Mouse (Mus musculus): ENCODE measurements around the gene Mre11a. TPM values are rescaled to one million over a fixed set of nuclear protein-coding genes. Genes with fewer than 3 reads are reported as not detected.
A peak's percentile ranks its signal among the peaks of the same experiment; 100 is the strongest.

Gene Mre11a
- polyA plus RNA-seq, 1 experiment from 2014 or later, result 11.3 TPM

DNA sequence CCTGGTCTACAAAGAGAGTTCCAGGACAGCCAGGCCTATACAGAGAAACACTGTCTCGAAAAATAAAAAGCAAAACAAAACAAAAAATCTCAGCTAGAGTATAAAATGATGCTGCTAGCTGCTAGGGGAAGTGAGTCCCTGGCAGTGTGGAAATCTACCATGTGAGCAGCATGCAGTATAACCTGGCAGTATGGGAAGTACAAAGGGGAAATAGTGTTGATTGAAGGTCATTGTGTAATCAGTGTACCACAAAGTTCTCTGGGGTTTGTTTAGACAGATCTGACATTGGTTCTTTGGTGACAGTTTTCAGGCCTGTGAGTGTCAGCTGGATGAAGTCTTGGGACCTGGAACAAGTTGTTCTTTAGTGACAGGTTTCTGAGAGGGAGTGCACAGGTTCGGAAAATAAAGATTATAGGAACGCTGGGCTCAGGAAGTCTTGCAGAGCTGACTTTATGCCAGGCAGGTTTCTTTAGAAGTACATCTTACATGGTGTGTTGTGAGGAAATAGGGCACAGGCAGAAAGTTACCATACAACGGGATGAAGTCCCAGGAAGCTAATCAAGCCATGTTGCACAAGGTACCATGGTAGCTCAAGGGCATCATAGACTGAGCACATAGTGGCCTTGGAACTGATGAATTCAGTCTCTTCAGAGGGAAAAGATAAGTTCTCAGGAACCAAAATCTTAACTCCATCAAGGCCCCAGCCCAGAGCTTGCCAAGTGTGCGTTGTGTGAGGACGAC lies 51.1 kb downstream of the Mre11a start:
- H3K36me3 ChIP-seq (replicated peaks), result no peaks in the 10 kb centered on the region
- no peak for ATAC-seq (replicated peaks)

DNA sequence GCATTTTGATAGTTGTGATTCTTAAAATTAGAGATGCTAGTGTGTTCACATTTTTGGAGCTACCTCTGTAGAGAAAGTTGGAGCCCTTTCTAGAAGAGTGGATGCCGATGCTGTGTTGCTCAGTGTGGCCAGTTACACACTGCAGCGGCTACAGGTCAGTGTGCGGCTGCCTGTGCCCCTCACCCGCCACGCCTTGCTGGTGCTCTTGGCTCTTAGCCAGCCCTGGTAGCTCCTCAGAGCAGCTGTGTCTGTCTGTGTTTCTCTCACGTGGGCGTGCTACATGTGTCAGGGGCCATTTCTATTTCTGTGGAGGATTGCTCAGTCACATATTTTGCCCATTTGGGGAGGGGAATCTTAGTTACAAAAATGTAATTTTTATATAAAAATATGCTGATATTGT lies 55.1 kb downstream of the Mre11a start:
- H3K27me3 ChIP-seq (replicated peaks), result no peaks in the 10 kb centered on the region
- no peak overlapping the region for H3K4me2 ChIP-seq
- ATAC-seq (replicated peaks), result peak; percentile 66; the same call in 1 of the 2 replicates
- H3K9me3 ChIP-seq, result no peaks in the 10 kb centered on the region
- no peak overlapping the region for H3K27ac ChIP-seq
- peaks cover 3% of the 10 kb centered on the region; the same call in 1 of the 2 replicates for H3K4me1 ChIP-seq
- no peak overlapping the region for H3K9ac ChIP-seq
- no peaks in the 10 kb centered on the region for H3K36me3 ChIP-seq (replicated peaks)
- WGBS, result 36% methylated on average over 7 of the region's 7 CpGs
- no peak overlapping the region for H3K4me3 ChIP-seq

More for the DNA sequence above, 51.1 kb downstream of the Mre11a start:
- Histone ChIP-seq H3K27me3 (replicated peaks) (no peaks in the 10 kb centered on the region), H3K4me3 (no peak overlapping the region), H3K4me2 (no peak overlapping the region), H3K27ac (no peak overlapping the region), H3K9ac (no peak overlapping the region), H3K9me3 (no peaks in the 10 kb centered on the region), H3K4me1 (peaks cover 3% of the 10 kb centered on the region; the same call in 1 of the 2 replicates)
- WGBS, result 89% methylated on average over 6 of the region's 6 CpGs

DNA sequence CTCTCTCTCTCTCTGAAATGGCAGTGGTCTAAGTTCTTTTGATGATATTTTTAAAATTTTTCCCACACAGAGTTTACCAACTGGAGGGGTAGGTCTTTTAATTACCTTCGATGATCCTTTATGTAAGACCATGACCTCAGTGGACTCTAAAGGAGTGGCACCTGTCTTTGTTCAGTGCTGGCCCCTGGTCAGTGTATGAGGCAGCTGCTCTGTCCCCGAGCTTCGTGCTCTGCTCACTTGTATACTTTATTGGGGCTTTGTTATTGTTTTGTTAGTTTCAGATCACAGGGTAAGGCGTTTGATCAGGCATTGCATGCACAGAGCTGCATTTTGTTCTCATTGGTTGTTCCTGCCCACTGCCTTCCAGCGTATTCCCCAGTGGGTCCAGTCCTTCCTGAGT lies 55.5 kb downstream of the Mre11a start:
- no peak for ATAC-seq (replicated peaks)
- no peak overlapping the region for H3K9ac ChIP-seq
- no peaks in the 10 kb centered on the region for H3K27me3 ChIP-seq (replicated peaks)
- H3K4me2 ChIP-seq, result no peak overlapping the region
- H3K36me3 ChIP-seq (replicated peaks), result no peaks in the 10 kb centered on the region
- H3K4me1 ChIP-seq, result peaks cover 3% of the 10 kb centered on the region; the same call in 1 of the 2 replicates
- H3K9me3 ChIP-seq, result no peaks in the 10 kb centered on the region
- H3K27ac ChIP-seq, result no peak overlapping the region
- WGBS, result 80% methylated on average over 5 of the region's 5 CpGs
- no peak overlapping the region for H3K4me3 ChIP-seq

DNA sequence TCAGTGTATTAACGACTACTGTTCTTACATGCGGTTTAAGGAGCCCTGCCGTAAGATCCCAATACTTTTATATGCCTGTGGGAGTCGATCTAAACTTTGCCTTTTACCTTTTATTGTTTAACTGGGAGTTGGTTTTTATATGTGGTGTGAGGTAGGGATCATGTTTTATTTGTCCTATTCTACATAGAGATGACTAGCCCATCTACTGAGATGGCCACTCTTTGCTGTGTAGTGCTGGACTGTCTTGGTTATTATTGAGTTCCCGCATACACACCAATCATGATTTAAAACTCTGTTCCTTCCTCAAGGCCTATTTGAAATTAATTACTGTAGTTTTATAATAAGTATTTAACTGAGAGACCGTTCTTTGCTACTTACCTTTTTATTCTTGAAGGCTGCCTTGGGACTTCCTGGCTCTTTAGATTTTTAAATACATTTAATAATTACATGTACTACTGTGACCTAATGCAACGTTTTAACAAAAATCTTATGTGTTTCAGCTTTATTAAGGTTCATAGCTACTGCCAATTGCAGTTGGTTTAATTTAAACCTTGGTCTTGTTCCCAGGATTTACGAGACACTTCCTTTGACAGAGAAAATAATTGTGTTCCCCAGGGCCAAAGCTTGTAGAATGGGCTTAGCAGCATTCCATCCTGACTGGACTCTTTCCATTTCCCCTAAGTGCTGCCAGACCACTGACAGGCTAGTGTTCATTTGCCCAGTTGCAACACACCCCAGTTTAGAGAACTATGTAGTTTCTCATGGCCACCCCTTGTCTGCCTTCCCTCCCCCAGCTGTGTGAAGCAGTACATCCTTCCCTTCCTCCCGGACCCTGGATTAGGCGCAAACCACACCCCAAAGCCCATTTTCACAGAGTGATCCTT lies 57.7 kb downstream of the Mre11a start:
- H3K27ac ChIP-seq, result no peak overlapping the region
- H3K9ac ChIP-seq, result no peak overlapping the region
- H3K4me3 ChIP-seq, result no peak overlapping the region
- H3K4me1 ChIP-seq, result peaks cover 3% of the 10 kb centered on the region; the same call in 1 of the 2 replicates
- no peaks in the 10 kb centered on the region for H3K36me3 ChIP-seq (replicated peaks)
- 83% methylated on average over 10 of the region's 10 CpGs for WGBS
- no peaks in the 10 kb centered on the region for H3K27me3 ChIP-seq (replicated peaks)
- H3K4me2 ChIP-seq, result no peak overlapping the region
- ATAC-seq (replicated peaks), result no peak; the same call in 1 of the 2 replicates
- H3K9me3 ChIP-seq, result no peaks in the 10 kb centered on the region

DNA sequence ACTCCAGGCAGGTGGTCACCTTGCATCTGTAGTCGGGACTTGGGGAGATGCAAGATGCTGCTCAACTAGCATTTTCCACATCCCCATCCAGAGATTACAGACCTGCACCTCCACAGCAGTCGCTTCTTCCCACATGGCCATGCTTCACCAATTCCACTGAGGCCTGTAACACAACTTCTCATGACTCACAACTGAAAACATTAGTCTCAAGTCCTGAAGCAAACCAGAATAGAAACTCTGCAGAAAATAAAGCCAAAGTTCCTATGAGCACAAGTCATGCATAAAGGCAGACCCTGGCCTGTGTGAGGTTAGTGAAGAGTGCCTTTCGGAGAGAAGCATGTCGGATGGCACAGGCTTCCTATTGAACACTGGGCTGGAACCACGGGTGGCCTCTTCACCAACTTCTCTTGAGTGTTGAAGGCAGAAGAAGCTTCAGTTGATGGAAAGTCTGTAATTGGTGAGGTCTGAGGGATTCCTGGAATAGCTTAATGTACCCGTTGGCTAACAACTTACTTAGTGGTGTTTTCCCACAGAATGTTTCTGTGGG lies 58.9 kb downstream of the Mre11a start:
- no peak overlapping the region for H3K4me2 ChIP-seq

DNA sequence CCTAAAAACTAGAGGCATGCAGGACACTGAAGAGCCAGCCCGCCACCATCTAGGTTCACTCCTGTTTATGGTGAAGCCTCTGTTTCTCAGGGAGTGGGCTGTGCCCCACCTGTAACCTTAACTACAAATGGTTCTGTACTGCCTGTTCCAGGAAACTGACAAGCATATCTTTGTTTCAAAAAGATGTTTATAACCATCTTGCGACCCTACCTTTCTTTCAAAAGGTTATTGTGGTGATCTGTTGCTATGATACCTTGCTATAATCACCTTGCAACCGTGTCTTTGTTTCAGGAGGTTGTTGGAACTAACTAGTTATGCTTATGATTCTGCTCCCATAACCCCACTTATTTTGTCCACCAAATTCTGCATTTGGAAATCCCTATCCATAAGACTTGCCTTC lies 59.4 kb downstream of the Mre11a start:
- 93% methylated on average over 3 of the region's 3 CpGs for WGBS

More for the DNA sequence above, 58.9 kb downstream of the Mre11a start:
- Histone ChIP-seq H3K27me3 (replicated peaks) (no peaks in the 10 kb centered on the region), H3K4me3 (no peak overlapping the region), H3K27ac (no peak overlapping the region), H3K9me3 (no peaks in the 10 kb centered on the region), H3K36me3 (replicated peaks) (no peaks in the 10 kb centered on the region), H3K9ac (no peak overlapping the region), H3K4me1 (peaks cover 3% of the 10 kb centered on the region; the same call in 1 of the 2 replicates)
- WGBS, result 93% methylated on average over 6 of the region's 6 CpGs
- no peak for ATAC-seq (replicated peaks)

DNA sequence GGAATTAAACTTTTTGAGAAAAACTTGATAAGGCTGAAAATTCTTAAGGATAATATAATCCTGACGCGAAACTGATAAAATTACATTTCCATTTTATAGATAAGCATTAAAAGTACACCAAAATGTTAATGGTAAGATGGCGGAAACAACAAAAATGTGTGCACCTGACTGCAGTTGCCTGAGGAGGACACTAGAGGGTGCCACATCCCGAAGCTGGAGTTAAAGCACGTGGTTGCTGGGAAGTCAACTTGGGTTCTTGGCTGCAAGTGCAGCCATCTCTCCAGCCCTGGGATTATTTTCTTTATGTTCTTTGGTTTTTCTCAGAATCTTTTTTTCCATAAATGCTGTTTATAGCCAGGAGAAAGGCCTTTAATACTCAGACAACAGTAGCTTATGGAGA lies 62.0 kb downstream of the Mre11a start:
- no peaks in the 10 kb centered on the region for H3K36me3 ChIP-seq (replicated peaks)
- whole genome bisulfite sequencing, result 47% methylated on average over 5 of the region's 5 CpGs
- no peaks in the 10 kb centered on the region for H3K4me1 ChIP-seq
- no peak overlapping the region for H3K4me2 ChIP-seq
- no peak overlapping the region for H3K9ac ChIP-seq
- H3K4me3 ChIP-seq, result no peak overlapping the region
- H3K9me3 ChIP-seq, result no peaks in the 10 kb centered on the region
- no peaks in the 10 kb centered on the region for H3K27me3 ChIP-seq (replicated peaks)
- no peak for ATAC-seq (replicated peaks)
- no peak overlapping the region for H3K27ac ChIP-seq

More for the DNA sequence above, 59.4 kb downstream of the Mre11a start:
- Histone ChIP-seq H3K4me3 (no peak overlapping the region), H3K4me1 (peaks cover 3% of the 10 kb centered on the region; the same call in 1 of the 2 replicates), H3K27ac (no peak overlapping the region), H3K36me3 (replicated peaks) (no peaks in the 10 kb centered on the region), H3K9me3 (no peaks in the 10 kb centered on the region), H3K9ac (no peak overlapping the region), H3K27me3 (replicated peaks) (no peaks in the 10 kb centered on the region), H3K4me2 (no peak overlapping the region)
- ATAC-seq (replicated peaks), result no peak

DNA sequence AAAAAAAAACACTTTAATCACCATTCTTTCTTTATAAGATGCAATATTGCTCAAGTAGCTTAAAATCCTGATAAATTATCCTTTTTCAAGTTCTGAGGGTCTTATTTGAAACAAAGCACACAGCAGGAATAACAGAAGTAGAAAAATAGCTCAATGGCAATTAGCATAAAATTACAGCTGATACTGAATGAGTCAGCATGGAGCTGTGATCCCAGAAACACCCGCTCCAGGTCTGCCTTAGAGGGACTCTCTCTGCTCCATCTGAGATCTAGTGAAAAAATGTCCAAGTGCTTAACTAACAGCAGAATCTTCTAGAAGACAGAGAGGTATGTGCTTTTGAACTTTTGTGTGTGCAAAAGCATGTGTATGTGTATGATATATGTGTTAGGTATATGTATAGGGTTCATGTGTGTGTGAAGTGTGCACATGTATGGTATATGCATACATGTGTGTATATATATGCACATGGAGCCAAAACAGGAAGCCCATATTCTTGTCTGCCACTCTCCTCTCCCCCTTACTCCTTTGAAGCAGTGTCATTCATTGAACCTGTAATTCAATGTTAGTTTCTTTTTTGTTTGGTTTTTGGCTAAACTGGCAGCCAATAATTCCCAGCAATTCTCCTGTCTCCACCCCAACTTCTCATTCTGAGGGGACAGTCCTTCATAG lies 63.9 kb downstream of the Mre11a start:
- no peaks in the 10 kb centered on the region for H3K36me3 ChIP-seq (replicated peaks)
- H3K4me2 ChIP-seq, result no peak overlapping the region
- H3K9ac ChIP-seq, result no peak overlapping the region
- no peak for ATAC-seq (replicated peaks)
- WGBS, result 65% methylated on average over 1 of the region's 1 CpGs
- H3K4me3 ChIP-seq, result no peak overlapping the region
- H3K4me1 ChIP-seq, result no peaks in the 10 kb centered on the region
- no peak overlapping the region for H3K27ac ChIP-seq
- no peaks in the 10 kb centered on the region for H3K27me3 ChIP-seq (replicated peaks)
- H3K9me3 ChIP-seq, result no peaks in the 10 kb centered on the region

DNA sequence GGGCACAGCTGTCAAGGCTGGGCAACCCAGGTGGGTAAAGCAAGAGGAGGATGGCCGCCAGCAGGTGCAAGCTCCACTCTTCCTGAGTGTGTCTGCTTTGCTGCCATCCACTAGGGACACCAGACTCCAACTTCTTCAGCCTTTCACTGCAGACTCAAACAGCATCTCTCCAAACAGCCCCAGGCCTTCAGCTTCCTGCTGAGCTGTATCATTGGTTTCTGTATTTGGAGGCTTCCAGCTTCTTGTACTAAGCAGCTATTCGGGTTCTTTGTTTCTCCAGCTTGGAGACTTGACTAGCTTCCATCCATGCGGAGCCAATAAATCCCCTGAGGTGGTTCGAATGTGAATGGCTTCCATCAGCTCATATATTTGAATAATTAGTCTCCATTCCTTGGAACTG lies 70.1 kb downstream of the Mre11a start:
- Histone ChIP-seq H3K4me2 (no peak overlapping the region), H3K9me3 (no peaks in the 10 kb centered on the region), H3K4me1 (peaks cover 2% of the 10 kb centered on the region), H3K27ac (no peak overlapping the region), H3K36me3 (replicated peaks) (no peaks in the 10 kb centered on the region), H3K27me3 (replicated peaks) (peaks cover 11% of the 10 kb centered on the region), H3K4me3 (no peak overlapping the region), H3K9ac (no peak overlapping the region)
- ATAC-seq (replicated peaks), result no peak
- WGBS, result 60% methylated on average over 4 of the region's 4 CpGs

DNA sequence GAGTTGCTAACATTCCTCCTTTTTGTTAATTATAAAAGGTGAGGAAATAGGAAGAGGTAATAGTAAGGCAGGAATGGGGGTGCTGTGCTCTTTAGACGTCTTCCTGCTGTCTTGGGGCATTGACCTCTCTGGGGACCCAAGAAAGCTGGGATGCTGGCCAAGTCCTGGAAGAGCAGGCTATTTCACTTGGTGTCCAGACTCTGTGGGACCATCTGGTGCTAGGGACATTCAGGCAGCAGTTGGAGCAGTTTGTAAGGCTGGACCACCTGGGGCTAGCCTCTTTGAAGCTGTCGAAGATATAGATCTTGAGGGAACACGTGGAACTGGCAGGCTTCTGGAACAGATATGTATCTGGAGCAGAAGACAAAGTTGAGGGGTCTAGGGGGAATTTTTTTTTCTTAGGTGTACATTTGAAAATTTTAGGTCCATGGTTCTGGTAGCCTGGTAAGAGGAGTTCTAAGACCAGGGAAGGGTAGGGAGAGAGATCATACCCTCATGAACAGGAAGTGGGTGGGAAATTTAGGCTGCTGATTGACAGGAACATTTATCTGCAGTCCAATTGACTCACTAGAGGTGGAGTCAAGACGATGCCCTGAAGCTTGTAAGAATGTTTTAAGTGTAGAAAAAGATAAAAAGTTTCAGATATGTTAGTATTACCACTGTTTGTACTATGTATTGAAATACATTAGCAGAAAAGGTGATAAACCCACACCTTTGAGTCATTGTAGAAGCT lies 72.6 kb downstream of the Mre11a start:
- 52% methylated on average over 4 of the region's 4 CpGs for WGBS

DNA sequence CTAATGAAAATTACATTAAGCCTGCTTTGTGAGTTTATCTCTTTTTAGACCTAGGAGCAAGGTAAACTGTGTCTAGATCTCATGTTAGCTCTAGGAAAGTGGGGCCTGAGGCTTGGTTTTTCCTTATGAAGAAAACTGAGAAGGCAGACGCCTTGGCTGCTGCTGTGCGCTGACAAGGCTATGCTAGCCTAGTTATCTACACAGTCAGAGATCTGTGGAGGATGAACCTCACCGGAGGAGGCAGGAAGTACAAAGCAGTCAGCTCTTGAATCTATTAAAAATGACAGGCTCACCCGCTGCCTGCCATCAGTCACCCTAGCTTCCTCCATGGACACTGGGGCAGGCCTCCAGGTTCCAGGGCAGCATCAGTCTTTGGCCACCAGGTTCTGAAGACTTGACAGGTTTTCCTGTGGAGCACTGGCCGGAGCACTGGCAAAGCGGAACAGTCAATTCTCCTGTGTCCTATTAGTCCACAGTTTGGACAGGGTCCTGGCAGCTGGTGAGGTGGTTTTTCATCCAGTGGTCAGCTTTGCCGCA lies 73.8 kb downstream of the Mre11a start:
- Histone ChIP-seq H3K36me3 (replicated peaks) (no peaks in the 10 kb centered on the region), H3K4me2 (no peak overlapping the region), H3K27me3 (replicated peaks) (peaks cover 14% of the 10 kb centered on the region), H3K4me1 (peaks cover 13% of the 10 kb centered on the region), H3K4me3 (no peak overlapping the region), H3K27ac (no peak overlapping the region), H3K9me3 (no peaks in the 10 kb centered on the region), H3K9ac (no peak overlapping the region)
- 74% methylated on average over 7 of the region's 7 CpGs for WGBS
- ATAC-seq (replicated peaks), result no peak

More for the DNA sequence above, 72.6 kb downstream of the Mre11a start:
- no peaks in the 10 kb centered on the region for H3K36me3 ChIP-seq (replicated peaks)
- H3K27ac ChIP-seq, result no peak overlapping the region
- no peak overlapping the region for H3K4me3 ChIP-seq
- no peak for ATAC-seq (replicated peaks)
- H3K4me2 ChIP-seq, result no peak overlapping the region
- peaks cover 13% of the 10 kb centered on the region for H3K4me1 ChIP-seq
- H3K27me3 ChIP-seq (replicated peaks), result peaks cover 14% of the 10 kb centered on the region
- H3K9me3 ChIP-seq, result no peaks in the 10 kb centered on the region
- no peak overlapping the region for H3K9ac ChIP-seq

Data from midbrain, embryonic 15.5 days (tissue).